Mouse (Mus musculus): ENCODE measurements around the gene Nckap5. TPM values are rescaled to one million over a fixed set of nuclear protein-coding genes. Genes with fewer than 3 reads are reported as not detected.
A peak's percentile ranks its signal among the peaks of the same experiment; 100 is the strongest.
"Not testable (repeated sequence)": the region's sequence is repeated elsewhere in the genome, so short reads cannot be mapped to it uniquely, and the experiment has no call there.

The Nckap5 gene
- 1 to 10 TPM; 6.4 to 6.6 TPM for total RNA-seq (2021)

DNA sequence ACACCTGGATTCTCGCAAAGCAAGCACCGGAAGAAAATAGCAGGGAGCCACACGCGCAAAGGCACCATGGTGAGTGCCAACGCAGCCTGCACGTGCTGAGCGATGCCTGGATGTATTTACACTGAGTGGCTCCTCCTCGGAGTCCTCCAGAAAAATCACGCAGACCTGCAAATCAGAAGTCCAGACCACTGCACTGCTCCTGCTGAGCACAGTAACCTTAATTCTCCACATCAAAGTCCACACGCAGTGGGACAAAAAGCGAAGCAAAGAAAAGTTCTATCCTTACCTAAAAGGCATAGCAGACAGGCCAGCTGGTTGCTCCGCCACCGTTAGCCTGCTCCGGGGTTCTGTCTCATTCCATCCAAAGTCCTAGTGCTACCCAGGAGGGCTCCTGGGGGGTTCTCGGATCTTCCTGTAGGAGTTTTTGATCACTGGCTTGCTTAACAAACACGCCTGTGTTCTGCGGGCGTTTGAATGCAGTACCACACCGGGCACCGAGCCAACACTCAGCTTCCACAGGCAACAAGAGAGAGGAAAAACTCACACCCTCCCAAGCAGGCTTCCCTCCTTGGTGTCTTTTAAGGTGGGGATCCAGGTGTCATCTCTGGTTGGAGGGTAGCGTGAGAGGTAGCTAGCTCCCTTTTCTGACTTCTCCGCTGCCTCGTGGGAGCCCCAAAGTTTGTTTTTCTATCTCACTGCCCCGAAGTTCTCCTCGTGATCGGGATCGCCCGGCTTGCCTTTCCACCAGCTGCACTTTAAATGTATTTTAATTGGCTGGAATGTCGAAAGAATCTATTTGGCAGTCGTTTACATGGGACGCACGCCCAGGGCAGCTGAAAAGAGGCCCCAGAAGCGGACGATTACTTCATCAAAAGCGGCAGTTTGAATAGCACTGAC, at the start of gene Nckap5:
Gene Nckap5, minus strand, starts transcription at position 769 of the 897 bp plus-strand sequence.
- peak; percentile 65 to 75 for DNase-seq
- intact Hi-C loops (cut with DNase I): loop anchor here (2.0 to 5.0 kb wide), 2 partner anchors 91 to 97 kb away; no protein-coding TSS in a partner anchor

DNA sequence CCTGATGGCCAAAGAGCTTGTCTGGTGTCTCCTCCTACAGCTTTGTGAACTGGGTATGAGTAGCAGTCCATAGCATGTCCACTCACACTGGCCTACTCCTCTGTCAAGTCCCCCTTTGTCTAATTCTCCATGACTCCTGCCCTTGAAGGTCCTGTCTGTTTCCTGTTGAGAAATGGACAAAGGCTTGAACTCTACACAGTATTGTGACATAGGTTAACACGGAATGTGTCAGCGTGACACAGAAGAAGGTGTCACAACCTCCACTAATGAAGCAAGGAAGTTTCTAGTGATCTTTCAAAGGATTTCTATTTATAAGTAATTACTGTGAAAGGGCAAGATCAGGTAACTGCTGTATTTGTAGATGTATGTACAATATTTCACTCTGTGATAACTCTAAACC, 46.9 kb upstream of the Nckap5 start:
- intact Hi-C loops (cut with DNase I): no loop called here
- no peak for DNase-seq

DNA sequence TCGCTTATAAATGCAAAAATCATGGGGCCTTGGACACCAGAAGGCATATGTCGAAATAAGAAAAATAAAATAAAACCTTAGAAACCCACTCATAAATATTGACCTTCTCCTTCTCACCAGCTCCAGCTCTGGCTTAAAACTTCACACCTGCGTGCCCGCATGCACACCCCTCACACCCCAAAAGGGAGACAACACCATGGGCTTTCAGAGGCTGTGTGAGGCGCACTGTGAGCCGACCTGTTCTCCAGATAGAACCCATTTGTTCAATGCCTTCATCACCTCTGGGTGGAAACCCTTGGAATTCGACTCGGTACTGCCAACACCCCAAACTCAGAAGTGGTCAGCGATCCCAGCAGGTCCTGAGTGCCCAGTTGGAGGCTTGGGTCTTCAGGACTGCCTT, 37.8 kb upstream of the Nckap5 start:
- no peak for DNase-seq
- intact Hi-C loops (cut with DNase I): no loop called here

DNA sequence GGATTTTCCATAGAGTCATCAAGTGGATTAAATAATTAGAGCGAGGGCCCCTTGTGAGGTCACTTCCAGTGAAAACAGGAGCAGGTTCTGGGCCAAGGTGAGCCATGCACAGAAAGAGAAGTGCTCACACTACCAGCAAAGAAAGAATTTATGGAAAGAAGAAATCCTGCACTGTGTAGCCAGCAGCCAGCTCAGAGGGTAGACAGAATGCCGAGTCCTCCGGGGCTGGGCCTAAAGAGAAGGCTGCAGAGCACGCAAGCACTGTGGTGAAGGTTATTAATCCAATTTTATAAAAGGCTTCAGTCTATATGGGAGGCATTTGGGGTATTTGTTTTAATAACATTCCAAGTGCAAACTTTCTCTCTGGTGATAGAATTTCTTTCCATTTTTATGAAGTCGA, 37.3 kb upstream of the Nckap5 start:
- intact Hi-C loops (cut with DNase I): no loop called here
- no peak for DNase-seq

DNA sequence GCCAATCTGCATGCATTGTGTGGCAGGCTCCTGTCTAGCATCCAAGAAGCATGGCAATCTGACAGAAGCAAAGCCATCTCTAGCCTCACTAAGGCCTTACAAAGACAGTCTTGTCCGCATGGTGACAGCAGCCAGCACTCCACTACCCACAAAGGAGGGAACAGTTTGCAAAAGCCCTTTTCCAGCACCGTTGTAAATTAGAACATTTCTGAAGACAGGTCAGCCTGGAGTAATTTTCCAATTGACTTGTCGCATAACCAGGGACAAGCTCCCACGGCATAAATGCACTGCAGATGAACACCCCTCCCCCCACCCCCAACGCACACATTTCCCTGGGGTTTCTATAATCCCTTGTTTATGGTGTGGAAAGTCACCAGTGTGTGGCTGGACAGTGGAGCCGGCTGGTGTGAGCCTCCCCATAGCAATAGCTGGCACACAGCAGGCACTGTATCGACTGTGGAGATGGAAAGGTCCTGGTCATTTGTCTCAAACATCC, 35.0 kb upstream of the Nckap5 start:
- no peak for DNase-seq
- intact Hi-C loops (cut with DNase I): no loop called here

DNA sequence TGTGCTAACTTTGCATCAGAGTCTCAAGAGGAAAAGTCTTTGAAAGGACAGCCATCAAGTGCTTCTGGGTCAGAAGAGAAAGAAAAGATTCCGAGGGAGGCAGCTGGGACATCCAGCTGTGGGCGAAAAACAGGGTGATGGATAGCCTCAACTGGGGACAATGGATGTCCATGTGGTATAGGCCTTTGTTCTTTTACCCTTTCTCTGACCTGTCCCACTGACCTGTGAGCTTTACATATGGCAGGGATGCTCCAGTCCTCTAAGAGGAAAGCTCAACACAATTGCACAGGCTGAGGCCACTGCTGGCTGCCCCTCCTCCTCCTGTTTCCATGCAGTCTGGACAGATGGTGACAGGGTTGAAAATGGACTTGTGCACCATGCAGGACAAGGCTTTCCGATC, 31.2 kb upstream of the Nckap5 start:
- DNase-seq: no peak
- intact Hi-C loops (cut with DNase I): no loop called here

DNA sequence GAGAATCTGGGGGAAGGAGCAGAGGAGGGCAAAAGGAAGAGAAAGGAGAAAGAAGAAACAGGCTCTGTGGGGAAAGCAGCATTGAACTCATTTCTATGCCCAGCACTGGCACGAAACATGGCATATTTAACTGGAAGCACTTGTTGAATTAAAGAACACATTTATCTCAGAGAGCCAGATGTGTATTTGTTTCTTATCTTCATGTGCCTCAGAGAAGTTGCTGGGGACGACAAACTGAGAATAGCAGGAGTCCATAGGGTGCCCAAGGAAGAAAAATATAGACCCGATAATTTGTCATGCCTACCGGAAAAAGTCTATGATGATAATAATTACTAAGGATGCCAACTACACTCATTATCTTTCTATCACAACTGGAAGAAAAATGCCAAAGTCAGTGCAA, 29.9 kb upstream of the Nckap5 start:
- intact Hi-C loops (cut with DNase I): no loop called here
- no peak for DNase-seq

DNA sequence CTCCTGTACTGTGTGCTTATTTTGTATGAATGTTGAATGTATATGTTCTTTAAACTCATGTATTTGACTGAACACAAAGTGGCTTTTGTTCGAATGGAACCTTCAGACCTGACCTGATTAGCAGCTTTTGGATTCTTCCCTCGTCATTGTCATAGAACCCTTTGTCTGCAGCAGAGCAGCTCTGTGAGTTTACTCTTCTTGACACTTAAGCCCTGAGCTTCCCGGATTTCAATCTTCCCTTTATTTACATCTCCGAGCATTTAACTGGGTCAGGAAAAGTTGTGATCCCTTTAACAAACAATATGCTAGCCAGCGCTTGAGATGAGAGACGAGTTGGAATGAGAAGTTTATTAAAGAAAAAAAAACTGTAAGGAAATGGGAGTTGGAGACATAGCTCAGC, 18.9 kb upstream of the Nckap5 start:
- DNase-seq: no peak
- intact Hi-C loops (cut with DNase I): no loop called here

DNA sequence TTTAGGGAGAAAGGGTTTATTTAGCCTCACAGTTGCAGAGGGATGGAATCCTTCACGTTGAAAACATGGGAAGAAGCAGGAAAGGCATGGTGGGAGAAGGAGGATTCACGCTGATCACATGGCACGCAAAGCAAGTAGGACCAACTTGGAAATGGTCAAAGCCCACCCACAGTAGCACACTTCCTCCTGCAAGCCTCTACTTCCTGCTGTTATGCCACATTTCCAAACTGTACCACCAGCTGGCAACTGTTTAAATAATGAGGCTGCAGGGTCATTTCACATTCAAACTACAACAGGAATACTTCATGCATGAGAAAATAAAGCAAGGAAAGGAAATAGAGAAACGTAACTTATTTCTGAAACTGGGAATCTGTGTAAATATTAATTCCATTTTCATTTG, 15.7 kb upstream of the Nckap5 start:
- intact Hi-C loops (cut with DNase I): no loop called here
- no peak for DNase-seq

DNA sequence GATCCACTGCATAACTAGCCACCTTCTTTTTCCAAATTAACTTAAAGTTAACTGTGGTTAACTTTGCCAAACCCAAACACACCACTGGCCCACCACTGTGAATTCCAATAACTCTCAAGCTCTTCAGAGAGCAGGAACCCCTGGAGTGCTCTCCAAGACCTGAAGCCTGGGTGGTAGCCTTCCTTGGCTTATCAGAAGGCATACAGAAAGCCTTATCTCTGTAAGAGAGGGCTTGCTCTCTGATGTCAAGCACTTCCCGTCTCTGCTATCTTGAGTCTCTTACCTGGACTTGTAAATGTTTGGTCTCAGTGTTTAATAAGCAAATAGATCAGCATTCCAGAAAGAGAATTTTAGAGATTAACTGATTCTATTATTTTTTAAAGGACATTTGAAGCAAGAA, 2.3 kb upstream of the Nckap5 start:
- no peak for DNase-seq
- intact Hi-C loops (cut with DNase I): loop anchor here (5.0 kb wide), 1 partner anchor 94 kb away; no protein-coding TSS in a partner anchor

DNA sequence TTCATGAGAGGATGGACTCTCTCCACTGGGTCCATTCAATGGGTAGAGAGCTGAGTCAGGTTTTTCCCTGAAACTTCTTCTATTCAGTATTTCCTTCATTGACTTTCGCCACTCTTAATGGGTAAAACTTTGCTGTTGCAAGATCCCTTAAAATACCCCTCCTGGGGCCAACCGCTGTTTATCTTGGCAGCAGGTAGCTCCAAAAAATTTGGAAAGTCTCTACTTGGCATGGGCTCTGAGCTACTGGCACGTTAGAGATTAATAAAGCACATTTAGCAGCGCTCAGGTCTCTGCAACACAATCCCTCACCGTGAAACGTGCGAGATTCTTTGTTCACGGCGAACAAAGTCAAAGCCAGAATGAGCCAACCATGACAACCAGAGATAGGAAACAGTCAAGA, 1.6 kb downstream of the Nckap5 start:
- intact Hi-C loops (cut with DNase I): no loop called here
- no peak for DNase-seq

DNA sequence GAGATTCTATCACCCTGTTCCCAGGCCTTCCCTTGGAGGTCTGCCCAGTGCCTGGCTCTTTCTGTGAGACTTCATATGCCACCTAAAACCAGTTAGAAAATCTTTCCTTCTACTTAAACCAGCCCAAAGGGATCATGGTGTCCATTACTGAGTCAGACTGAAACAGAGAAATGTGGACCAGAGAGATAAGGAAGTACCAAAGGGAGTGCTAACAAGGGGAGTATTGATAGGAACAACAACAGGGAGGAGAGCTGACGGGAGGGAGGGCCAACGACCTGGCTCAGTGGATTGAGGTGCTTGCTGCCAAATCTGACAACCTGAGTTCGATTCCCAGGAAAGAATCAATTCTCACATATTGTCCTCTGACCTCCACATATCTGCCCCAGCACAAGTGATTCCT, 5.8 kb downstream of the Nckap5 start:
- DNase-seq: no peak
- intact Hi-C loops (cut with DNase I): no loop called here

DNA sequence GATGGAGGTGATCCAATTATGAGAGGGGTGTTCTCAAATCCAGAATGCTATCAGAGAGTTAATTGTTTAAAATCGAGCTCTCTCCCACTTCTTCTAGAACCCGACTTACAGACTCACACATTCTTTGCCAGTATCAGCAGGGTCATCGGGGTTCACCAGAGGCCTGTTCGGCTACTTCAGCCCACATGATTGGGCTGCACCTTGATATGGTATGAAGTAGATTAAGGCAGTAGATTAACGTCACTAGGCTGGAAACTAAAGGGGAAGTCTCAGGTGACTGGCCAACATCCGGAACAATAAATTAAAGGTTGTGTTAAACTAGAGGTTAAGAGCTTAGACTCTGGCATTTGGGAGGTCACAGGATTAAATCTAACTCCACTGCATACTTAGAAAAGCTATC, 8.4 kb downstream of the Nckap5 start:
- no peak for DNase-seq
- intact Hi-C loops (cut with DNase I): no loop called here

DNA sequence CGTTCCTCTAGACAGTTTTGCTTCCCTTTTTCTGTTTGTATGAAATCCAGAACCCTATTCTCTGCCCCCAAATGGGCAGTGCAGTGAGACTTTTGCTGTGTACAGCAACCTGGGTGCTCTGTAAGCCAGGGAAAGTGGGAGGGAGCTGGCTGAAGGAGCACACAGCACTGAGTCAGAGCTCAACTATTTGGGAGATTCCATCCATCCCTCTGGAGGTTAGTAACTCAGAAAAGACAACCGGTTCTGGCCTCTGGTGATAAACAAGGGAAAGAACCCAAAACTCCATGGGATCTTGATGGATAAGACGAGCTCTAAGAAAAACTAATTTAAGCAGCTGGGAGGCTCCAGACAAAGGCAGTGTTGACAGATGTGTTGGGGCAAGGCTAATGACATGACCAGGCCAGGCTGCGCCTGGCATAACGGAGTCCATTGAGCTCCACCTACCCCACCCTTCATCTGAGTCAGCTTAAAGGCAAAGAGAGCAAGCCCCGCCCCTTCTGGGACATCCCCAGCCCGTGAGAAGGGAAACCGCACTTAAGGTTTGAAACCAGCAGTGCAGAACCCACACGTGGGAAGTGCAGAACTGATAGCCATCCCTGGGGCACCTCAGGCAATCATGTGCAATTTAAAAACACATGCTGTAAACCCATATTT, 13.1 kb downstream of the Nckap5 start:
- intact Hi-C loops (cut with DNase I): no loop called here
- peak; percentile 43 to 61 for DNase-seq

DNA sequence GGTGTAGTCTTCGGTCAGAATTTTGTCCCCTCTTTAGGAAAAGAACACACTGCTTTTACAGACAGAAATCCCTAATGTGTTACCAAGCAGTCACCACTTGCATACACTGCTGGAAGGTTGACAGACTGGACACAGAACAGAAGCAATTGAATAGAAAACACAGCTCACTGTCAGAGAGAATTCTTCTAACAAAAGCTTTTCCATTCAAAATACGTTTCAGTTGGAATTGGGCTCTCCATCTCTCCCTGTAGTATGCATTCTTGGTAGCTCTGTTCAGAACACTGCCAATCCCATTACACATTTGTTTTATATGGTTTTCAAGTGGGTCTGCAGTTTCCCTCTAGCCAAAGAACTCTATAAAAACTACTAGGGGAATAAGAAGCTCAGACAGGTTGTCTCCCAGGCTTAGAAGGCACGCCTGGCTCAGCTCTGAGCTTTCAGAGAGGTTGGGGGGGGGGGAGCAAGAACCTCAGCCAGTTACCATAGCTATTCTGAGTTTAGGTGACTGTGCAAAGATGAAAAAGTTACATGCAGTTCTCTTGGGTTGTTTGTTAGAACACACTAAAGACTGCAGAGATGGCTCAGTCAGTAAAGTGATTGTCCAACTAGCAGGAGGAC, 23.5 kb downstream of the Nckap5 start:
- intact Hi-C loops (cut with DNase I): no loop called here
- DNase-seq: no peak

DNA sequence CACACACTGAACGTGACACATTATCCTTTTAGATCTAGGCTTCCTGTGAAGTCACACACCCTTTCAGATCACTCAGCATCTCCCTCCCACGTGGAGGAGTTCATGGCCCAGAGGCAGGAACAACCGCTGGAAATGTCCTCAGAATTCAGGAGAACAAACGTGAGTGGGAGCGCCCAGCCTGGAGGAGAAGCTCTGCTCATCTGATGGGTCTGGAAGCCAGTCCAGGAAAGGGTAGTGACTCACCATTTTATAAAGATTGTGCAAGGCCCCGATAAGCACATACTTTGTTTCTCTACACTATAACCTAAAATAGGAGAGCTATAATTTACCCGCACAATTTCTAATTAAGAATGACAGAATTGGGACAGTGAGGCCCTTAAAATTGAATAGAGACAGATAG, 24.1 kb downstream of the Nckap5 start:
- intact Hi-C loops (cut with DNase I): no loop called here
- DNase-seq: peak in 1 of 2 experiments; percentile 44

DNA sequence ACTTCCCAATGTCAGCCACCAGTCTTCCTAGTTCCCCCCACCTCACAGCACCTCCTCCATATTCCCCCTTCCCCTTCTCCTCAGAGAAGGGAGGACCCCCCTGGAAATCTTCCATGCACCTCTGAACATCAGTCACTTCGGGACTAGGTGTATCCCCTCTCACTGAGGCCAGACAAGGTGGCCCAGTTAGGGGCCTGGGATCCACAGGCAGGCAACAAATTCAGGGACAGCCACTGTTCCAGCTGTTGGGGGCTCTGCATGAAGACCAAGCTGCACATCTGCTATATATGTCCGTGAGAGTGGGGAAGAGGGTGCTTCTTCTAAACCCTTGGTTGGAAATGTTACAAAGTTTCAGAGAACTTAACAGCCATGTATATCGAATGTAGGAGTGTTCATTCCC, 28.2 kb downstream of the Nckap5 start:
- intact Hi-C loops (cut with DNase I): no loop called here
- no peak for DNase-seq

DNA sequence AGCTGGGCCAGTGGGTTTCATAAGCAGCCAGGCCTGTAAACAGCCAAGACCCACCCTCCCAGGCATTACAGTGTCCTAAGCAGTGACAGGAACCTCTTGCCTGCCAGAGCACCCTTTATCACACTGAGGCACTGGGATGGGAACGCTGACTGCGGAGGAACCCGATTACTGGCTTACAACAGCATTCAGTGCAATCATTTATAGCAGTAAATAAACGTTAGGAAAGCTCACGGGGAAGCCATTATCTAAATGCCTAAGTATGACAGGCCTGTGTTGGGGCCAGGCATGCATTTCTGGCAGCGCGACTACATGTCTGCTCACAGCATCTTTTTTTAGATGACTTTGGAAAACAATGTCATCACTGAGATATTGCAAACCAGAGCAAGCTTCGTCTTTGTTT, 28.9 kb downstream of the Nckap5 start:
- DNase-seq: peak; percentile 30 to 52
- intact Hi-C loops (cut with DNase I): no loop called here

DNA sequence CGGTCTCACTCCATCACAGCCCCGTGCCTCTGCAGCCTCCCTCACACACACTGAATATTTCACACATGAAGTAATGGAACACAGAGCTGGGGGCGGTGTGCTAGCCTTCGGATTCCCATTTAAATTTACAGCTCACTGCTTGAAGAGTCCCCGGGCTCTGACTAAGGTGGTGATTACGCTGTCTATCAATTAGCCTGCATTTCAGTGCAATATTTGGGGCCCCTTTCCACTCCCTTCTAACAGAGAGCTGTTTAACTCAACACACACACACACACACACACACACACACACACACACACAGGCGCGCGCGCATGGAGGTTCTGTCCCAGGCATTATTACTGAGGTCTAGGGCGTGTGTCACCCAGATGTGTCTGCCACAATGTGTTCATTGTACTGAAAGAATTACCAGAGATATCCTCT, 31.2 kb downstream of the Nckap5 start:
- no peak for DNase-seq
- intact Hi-C loops (cut with DNase I): no loop called here

DNA sequence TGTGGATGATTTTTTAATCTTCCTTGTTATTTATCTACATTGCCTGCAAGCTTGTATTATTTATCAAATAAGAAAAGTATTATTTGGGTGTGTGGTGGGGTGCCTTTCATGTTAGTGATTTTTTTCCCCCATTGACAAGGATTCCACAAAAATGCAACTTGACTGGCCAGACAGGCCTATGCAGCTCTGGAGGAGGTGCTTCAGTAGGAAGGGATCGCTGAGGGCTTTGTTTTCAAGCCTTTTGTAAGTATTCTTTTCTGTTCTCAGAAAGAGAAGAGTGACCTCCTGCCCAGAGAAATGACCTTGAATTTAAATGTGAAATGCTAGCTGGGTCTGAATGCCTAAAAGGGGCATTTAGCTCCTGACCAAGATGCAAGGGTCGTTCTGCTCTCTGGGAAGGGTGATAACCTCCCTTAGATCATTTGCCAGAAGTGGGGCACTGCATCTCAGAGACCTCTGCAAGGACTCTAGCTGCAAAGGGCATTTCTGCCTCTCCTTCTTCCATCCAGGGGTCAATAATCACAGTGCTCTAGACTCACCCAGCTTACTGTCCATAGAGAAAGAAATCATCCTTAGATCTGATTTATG, 50.2 kb downstream of the Nckap5 start:
- DNase-seq; intact Hi-C loops (cut with DNase I): not testable (repeated sequence)

DNA sequence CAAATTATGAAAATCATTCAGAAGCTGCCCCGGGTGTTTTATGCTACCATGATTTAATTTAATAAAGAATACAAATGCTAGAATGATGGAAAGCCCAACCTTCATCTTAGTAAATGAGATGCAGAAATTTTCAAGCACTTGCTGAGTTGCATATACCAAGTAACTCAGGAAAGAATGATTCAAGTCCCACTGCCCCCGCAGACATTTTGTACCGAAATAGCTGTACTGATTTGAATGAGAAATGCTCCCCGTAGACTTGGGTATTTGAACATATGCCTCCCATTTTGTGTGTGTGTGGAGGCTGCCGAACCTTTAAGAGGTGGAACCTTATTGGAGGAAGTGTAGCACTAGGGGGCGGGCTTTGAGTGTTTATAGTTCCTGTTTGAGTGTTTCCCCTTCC, 56.7 kb downstream of the Nckap5 start:
- DNase-seq; intact Hi-C loops (cut with DNase I): not testable (repeated sequence)
